Mouse (Mus musculus) megakaryocyte progenitor cell, adult 5-6 weeks (primary cell): ENCODE measurements around the gene Ubxn1. TPM values are rescaled to one million over a fixed set of nuclear protein-coding genes. Genes with fewer than 3 reads are reported as not detected.

ENCODE experiments used
- ATAC-seq: replicated peaks from 2 replicates; pipeline ENCODE4 v1.8.0; 2016; ENCODE audit warnings: mild to moderate bottlenecking, moderate TSS enrichment, inconsistent platforms; ENCODE audit not compliant: poor library complexity
- total RNA-seq, 2 experiments: library from RNA; stranded (forward) in 1 of 2; stranded (reverse) in 1 of 2; fragments of 157-497, 149-512 nt in 1 of 2; fragments of 200-1000 nt in 1 of 2; gene quantifications; 2 replicates each; pipeline versions ENCODE4 v1.2.3 to v1.2.4; 2015 to 2017

Ubxn1 gene
- total RNA-seq, 2 experiments from 2014 or later = 60.6 to 159 TPM

DNA sequence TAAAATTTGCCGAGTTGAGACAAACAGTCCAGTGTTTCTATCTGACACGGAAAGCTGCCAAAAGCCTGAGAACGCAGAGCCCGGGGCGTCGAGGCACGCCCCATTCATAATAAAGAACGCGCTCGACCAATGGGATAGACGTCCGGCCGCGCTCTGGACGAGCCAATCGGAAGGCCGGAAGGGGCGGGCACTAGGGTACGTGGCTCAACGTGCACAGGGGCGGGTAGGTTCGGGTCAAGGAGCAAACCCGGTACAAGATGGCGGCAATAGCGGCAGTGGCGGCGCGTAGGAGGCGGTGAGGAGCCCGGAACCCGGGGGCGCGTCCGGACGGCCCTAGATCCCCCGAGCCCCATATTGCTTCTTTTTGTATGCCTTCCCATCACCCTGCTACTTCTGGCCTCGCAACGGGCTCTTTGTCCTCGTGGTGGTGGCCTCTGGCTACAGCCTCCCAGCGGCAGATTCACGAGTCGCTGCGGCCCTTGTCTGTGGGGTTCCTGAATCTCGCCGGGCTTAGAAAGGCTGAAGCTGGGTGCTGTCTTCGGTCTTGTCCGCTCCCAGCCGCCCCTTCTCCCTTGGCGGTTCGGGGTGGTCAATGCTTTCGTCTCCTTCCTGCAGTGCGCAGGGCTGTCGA, 26.7 kb downstream of the Ubxn1 start, which contains the start of gene Ganab:
Ganab (plus strand) TSS at position 207 of the 631 bp plus-strand sequence.
- ATAC-seq = peak; percentile 96

- peak; percentile 22; the same call in 1 of the 2 replicates for ATAC-seq
Observed at GRCm38 (mm10) chr19:8898576-8898975, 27.3 kb downstream of the Ubxn1 start.

DNA sequence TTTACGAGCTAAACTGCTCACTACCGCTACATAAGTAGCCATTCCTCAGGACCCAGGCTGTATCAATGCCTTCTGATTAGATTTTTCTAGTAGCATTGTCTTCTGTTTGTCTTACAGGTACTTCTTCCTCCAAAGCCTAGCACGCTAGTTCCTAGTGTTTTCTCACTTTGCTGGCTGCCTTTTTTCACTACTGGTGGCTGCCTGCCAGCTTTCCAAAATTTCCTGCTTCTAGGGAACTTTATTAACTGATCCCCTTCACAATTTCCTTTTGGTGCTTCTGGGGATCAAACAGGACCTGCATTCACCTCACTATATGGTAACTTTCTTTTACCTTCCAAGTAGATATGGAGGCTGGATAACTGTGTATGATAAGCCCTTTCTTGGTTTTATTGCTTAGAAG, 27.8 kb downstream of the Ubxn1 start:
- ATAC-seq = no peak

- no peak for ATAC-seq
Observed at GRCm38 (mm10) chr19:8903412-8903811, 32.1 kb downstream of the Ubxn1 start.

GRCm38 (mm10) chr19:8908531-8908930, 37.2 kb downstream of the Ubxn1 start:
- no peak for ATAC-seq

DNA sequence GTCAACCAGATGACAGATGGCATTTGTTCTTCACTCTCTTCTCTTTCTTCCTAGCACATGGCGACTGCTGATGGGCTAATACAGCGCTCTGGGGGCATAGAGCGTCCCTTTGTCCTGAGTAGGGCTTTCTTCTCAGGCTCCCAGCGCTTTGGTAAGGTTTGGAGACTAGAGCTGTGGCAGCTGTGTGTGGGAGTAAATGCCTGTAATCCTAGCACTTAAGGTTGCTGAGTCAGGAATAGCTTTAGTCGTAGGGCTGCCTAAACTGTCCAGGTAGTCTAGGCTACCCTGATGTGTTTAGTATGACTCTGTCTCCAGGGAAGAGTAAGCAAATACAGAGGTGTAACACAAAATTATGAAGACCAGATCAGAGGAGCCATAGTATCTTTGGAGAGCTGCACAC, 40.5 kb downstream of the Ubxn1 start:
- no peak for ATAC-seq

DNA sequence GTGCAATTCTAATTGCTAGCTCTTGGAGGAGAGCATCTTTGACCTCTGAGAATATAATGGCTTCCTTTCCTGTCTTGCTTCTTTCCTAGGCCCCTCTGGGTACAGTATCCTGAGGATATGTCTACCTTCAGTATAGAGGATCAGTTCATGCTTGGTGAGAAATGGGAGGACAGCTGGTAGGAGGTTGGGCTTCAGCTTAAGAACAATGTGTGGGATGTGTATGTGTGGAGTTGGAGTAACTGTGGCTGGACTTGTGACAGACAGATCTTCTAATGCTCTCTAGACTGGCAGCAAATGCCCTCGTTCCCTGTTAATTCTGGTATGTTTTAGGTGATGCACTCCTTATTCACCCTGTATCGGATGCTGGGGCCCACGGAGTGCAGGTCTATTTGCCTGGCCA, 42.9 kb downstream of the Ubxn1 start:
- ATAC-seq = no peak

GRCm38 (mm10) chr19:8919000-8919399, 47.7 kb downstream of the Ubxn1 start:
- ATAC-seq = no peak

DNA sequence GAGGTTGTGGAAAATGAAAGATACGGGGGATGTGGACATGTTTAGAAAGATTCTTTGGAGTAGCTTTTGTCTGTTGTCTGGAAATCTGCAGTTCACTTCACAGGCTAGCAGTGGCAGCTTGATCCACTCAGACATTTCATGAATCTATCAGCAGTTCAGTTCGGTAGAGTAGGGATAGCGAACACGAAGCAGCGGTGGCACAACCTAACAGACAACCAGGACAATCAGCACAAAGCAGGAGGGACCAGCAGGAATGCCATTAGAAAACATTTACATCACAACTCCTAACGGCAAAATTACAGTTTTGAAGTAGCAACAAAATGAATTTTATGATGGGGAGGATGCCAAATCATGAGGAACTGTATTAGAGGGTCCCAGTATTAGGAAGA, 48.4 kb downstream of the Ubxn1 start:
- no peak for ATAC-seq

DNA sequence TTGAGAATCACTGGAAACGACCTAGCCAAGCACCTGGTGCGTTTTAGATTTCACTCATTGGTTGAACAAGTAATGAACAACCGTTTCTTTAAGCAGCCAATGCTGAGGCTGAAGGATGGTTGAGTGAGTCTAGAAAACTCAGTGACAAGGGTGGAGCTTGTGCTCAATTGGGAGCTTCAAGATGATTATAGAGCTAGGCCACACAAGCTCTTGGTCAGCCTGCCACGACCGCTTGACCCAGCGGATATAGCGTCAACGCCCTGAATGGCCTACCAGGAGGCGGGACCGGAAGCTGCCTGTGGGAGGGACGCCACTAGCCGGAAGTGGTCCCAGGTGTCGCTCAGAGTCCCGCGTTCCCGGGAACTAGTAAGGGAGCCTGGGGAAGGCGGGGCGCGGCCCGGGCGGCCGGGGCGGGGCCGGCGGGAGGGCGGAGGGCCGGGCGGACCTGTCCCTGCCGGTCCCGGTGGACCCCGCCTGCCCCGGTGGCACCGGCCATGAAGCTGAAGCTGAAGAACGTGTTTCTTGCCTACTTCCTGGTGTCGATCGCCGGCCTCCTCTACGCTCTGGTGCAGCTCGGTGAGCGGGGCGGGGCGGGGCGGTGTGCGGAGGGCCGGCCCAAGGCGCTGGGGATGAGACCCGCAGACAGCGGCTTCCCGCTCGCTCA, 48.9 kb downstream of the Ubxn1 start, which contains the start of gene B3gat3:
B3gat3 (plus strand) TSS at position 302 of the 664 bp plus-strand sequence.
- peak; percentile 91 for ATAC-seq

GRCm38 (mm10) chr19:8920836-8921291, 49.6 kb downstream of the Ubxn1 start:
- peak; percentile 10; the same call in 1 of the 2 replicates for ATAC-seq

DNA sequence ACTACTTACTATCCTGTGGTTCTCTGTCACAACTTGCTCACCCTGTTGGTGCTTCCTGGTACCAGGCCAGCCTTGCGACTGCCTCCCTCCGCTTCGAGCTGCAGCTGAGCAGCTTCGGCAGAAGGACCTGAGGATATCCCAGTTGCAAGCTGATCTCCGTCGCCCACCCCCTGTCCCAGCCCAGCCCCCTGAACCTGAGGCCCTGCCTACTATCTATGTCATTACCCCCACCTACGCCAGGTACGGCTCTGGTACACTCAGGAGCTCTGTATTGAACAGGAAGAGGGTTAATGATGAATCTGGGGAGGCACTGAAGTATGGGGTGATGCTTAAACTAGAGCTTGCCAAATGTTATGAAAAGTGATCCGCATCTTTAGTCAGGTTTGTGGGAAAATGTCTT, 50.4 kb downstream of the Ubxn1 start:
- no peak for ATAC-seq

Other genes with a start within 250 kb of the Ubxn1 start
Only the 30 nearest of the 32 such genes appear.
- 69.3 and 73.0 TPM in 2 replicates for gene Slc3a2, start 148.1 kb upstream of the Ubxn1 start, total RNA-seq (2015)
- 84.0 and 87.7 TPM in 2 replicates for gene Slc3a2, start 148.1 kb upstream of the Ubxn1 start, total RNA-seq (2017)
- gene Wdr74, start 135.7 kb upstream of the Ubxn1 start, total RNA-seq (2015) = 111 and 112 TPM in 2 replicates
- 102 TPM in 2 replicates for gene Wdr74, start 135.7 kb upstream of the Ubxn1 start, total RNA-seq (2017)
- 1.2 and 4.4 TPM in 2 replicates for gene 1700092M07Rik, start 130.8 kb upstream of the Ubxn1 start, total RNA-seq (2015)
- not detected in 2 replicates for gene 1700092M07Rik, start 130.8 kb upstream of the Ubxn1 start, total RNA-seq (2017)
- 32.5 and 45.3 TPM in 2 replicates for gene Stx5a, start 130.1 kb upstream of the Ubxn1 start, total RNA-seq (2015)
- gene Stx5a, start 130.1 kb upstream of the Ubxn1 start, total RNA-seq (2017) = 54.1 and 54.8 TPM in 2 replicates
- 339 and 367 TPM in 2 replicates for gene Nxf1, start 114.4 kb upstream of the Ubxn1 start, total RNA-seq (2015)
- gene Nxf1, start 114.4 kb upstream of the Ubxn1 start, total RNA-seq (2017) = 76.5 and 91.9 TPM in 2 replicates
- gene Tmem223, start 100.5 kb upstream of the Ubxn1 start, total RNA-seq (2015) = 64.4 and 69.2 TPM in 2 replicates
- 36.2 and 37.0 TPM in 2 replicates for gene Tmem223, start 100.5 kb upstream of the Ubxn1 start, total RNA-seq (2017)
- 109 and 124 TPM in 2 replicates for gene Tmem179b, start 97.0 kb upstream of the Ubxn1 start, total RNA-seq (2015)
- gene Tmem179b, start 97.0 kb upstream of the Ubxn1 start, total RNA-seq (2017) = 73.9 and 87.1 TPM in 2 replicates
- 5.8 and 6.4 TPM in 2 replicates for gene Taf6l, start 85.1 kb upstream of the Ubxn1 start, total RNA-seq (2015)
- 9.7 and 12.8 TPM in 2 replicates for gene Taf6l, start 85.1 kb upstream of the Ubxn1 start, total RNA-seq (2017)
- gene Polr2g, start 72.9 kb upstream of the Ubxn1 start, total RNA-seq (2015) = 142 and 164 TPM in 2 replicates
- 68.1 and 83.9 TPM in 2 replicates for gene Polr2g, start 72.9 kb upstream of the Ubxn1 start, total RNA-seq (2017)
- 1.8 and 2.8 TPM in 2 replicates for gene Zbtb3, start 68.9 kb upstream of the Ubxn1 start, total RNA-seq (2015)
- 2.1 and 2.4 TPM in 2 replicates for gene Zbtb3, start 68.9 kb upstream of the Ubxn1 start, total RNA-seq (2017)
- gene Ttc9c, start 52.2 kb upstream of the Ubxn1 start, total RNA-seq (2015) = 29.0 and 31.0 TPM in 2 replicates
- 65.6 and 73.3 TPM in 2 replicates for gene Ttc9c, start 52.2 kb upstream of the Ubxn1 start, total RNA-seq (2017)
- gene Hnrnpul2, start 51.5 kb upstream of the Ubxn1 start, total RNA-seq (2015) = 56.7 and 59.5 TPM in 2 replicates
- 64.7 and 77.8 TPM in 2 replicates for gene Hnrnpul2, start 51.5 kb upstream of the Ubxn1 start, total RNA-seq (2017)
- 0.76 TPM in 1 of 2 replicates, not detected in the other for gene AC129217.1, start 41.7 kb upstream of the Ubxn1 start, total RNA-seq (2015)
- gene AC129217.1, start 41.7 kb upstream of the Ubxn1 start, total RNA-seq (2017) = not detected in 2 replicates
- gene Bscl2, start 34.0 kb upstream of the Ubxn1 start, total RNA-seq (2015) = 58.3 and 63.4 TPM in 2 replicates
- 28.8 and 31.6 TPM in 2 replicates for gene Bscl2, start 34.0 kb upstream of the Ubxn1 start, total RNA-seq (2017)
- gene Gng3, start 32.3 kb upstream of the Ubxn1 start, total RNA-seq (2015) = 0.07 and 0.22 TPM in 2 replicates
- gene Gng3, start 32.3 kb upstream of the Ubxn1 start, total RNA-seq (2017) = not detected in 2 replicates
- gene Lrrn4cl, start 20.7 kb upstream of the Ubxn1 start, total RNA-seq (2015) = not detected in 2 replicates
- 0.88 TPM in 1 of 2 replicates, not detected in the other for gene Lrrn4cl, start 20.7 kb upstream of the Ubxn1 start, total RNA-seq (2017)
- gene Uqcc3, start 9.4 kb downstream of the Ubxn1 start, total RNA-seq (2015) = 44.4 and 46.0 TPM in 2 replicates
- gene Uqcc3, start 9.4 kb downstream of the Ubxn1 start, total RNA-seq (2017) = 93.0 and 118 TPM in 2 replicates
- 53.0 and 75.7 TPM in 2 replicates for gene Lbhd1, start 12.2 kb downstream of the Ubxn1 start, total RNA-seq (2015)
- gene Lbhd1, start 12.2 kb downstream of the Ubxn1 start, total RNA-seq (2017) = 7.5 and 14.3 TPM in 2 replicates
- gene Gm49403, start 12.4 kb downstream of the Ubxn1 start, total RNA-seq (2015) = not detected in 2 replicates
- not detected in 2 replicates for gene Gm49403, start 12.4 kb downstream of the Ubxn1 start, total RNA-seq (2017)
- gene 1810009A15Rik, start 17.4 kb downstream of the Ubxn1 start, total RNA-seq (2015) = 51.4 and 70.0 TPM in 2 replicates
- gene 1810009A15Rik, start 17.4 kb downstream of the Ubxn1 start, total RNA-seq (2017) = 74.3 and 91.0 TPM in 2 replicates
- gene Gm49416, start 17.4 kb downstream of the Ubxn1 start, total RNA-seq (2015) = 1.5 and 2.5 TPM in 2 replicates
- gene Gm49416, start 17.4 kb downstream of the Ubxn1 start, total RNA-seq (2017) = not detected in 2 replicates
- 12.9 and 16.8 TPM in 2 replicates for gene Ints5, start 21.5 kb downstream of the Ubxn1 start, total RNA-seq (2015)
- gene Ints5, start 21.5 kb downstream of the Ubxn1 start, total RNA-seq (2017) = 14.1 and 17.7 TPM in 2 replicates
- 112 and 118 TPM in 2 replicates for gene Ganab, start 26.6 kb downstream of the Ubxn1 start, total RNA-seq (2015)
- gene Ganab, start 26.6 kb downstream of the Ubxn1 start, total RNA-seq (2017) = 82.3 and 86.0 TPM in 2 replicates
- gene B3gat3, start 48.9 kb downstream of the Ubxn1 start, total RNA-seq (2015) = 12.7 and 17.2 TPM in 2 replicates
- gene B3gat3, start 48.9 kb downstream of the Ubxn1 start, total RNA-seq (2017) = 20.5 and 21.6 TPM in 2 replicates
- 0.59 and 1.5 TPM in 2 replicates for gene Rom1, start 57.9 kb downstream of the Ubxn1 start, total RNA-seq (2015)
- 0.54 and 0.88 TPM in 2 replicates for gene Rom1, start 57.9 kb downstream of the Ubxn1 start, total RNA-seq (2017)
- gene Eml3, start 58.1 kb downstream of the Ubxn1 start, total RNA-seq (2015) = 12.0 and 14.9 TPM in 2 replicates
- gene Eml3, start 58.1 kb downstream of the Ubxn1 start, total RNA-seq (2017) = 20.1 and 36.0 TPM in 2 replicates
- gene Mta2, start 70.4 kb downstream of the Ubxn1 start, total RNA-seq (2015) = 57.9 and 63.7 TPM in 2 replicates
- gene Mta2, start 70.4 kb downstream of the Ubxn1 start, total RNA-seq (2017) = 124 and 138 TPM in 2 replicates
- gene Tut1, start 82.4 kb downstream of the Ubxn1 start, total RNA-seq (2015) = 6.2 and 8.7 TPM in 2 replicates
- 19.9 and 23.8 TPM in 2 replicates for gene Tut1, start 82.4 kb downstream of the Ubxn1 start, total RNA-seq (2017)
- gene Eef1g, start 95.5 kb downstream of the Ubxn1 start, total RNA-seq (2015) = 1,162 and 1,182 TPM in 2 replicates
- 754 and 796 TPM in 2 replicates for gene Eef1g, start 95.5 kb downstream of the Ubxn1 start, total RNA-seq (2017)
- gene Ahnak, start 117.8 kb downstream of the Ubxn1 start, total RNA-seq (2015) = 6.5 and 10.6 TPM in 2 replicates
- gene Ahnak, start 117.8 kb downstream of the Ubxn1 start, total RNA-seq (2017) = 11.7 and 17.2 TPM in 2 replicates